Mouse (Mus musculus) gastrocnemius, postnatal 4 days (tissue): ENCODE data around the gene Cdpf1. TPM values are rescaled to one million over a fixed set of nuclear protein-coding genes. Genes with fewer than 3 reads are reported as not detected.

Experiments
- DNase-seq, 2 experiments: peaks; one replicate each; pipeline ENCODE4 v3.0.0; 2021 to 2022; ENCODE audit warnings: low spot score in 2 of 2, mixed read lengths in 2 of 2
- long read RNA-seq, 2 experiments: library from polyadenylated mRNA; stranded (forward); transcript quantifications; one replicate each; pipeline ENCODE4 v2.0.0; 2021
- total RNA-seq, 2 experiments: library from RNA; stranded (reverse); gene quantifications; 2 replicates each; pipeline ENCODE4 v1.2.3; 2021

Cdpf1 gene
- total RNA-seq, result 10 to 100 TPM; 27.1 to 31.0 TPM
- long read RNA-seq, experiment 1, transcript Cdpf1-201 (5 exons, 997 nt), result major isoform, 10 of 17 reads
- long read RNA-seq, experiment 1, partial matches to known transcripts, result 0 of 17 reads
- long read RNA-seq, experiment 1, other reads (novel, unspliced or antisense), result 4 of 17 reads
- long read RNA-seq, experiment 2, partial matches to known transcripts, result 0 of 8 reads
- long read RNA-seq, experiment 2, other reads (novel, unspliced or antisense), result 2 of 8 reads

- peak; percentile 99 for DNase-seq
Measured at GRCm38 (mm10) chr15:85811535-85812277, at the start of gene Cdpf1. Cdpf1 (minus strand) TSS chr15:85811697.

GRCm38 (mm10) chr15:85859490-85860031 is 48.1 kb upstream of the Cdpf1 start, which contains the start of gene Gtse1:
Gtse1 (plus strand) TSS chr15:85859745.
- peak; percentile 82 to 93 for DNase-seq

GRCm38 (mm10) chr15:85858980-85859489 is 47.5 kb upstream of the Cdpf1 start:
- no peak for DNase-seq

- no peak for DNase-seq
Measured at GRCm38 (mm10) chr15:85851656-85852392, 40.3 kb upstream of the Cdpf1 start.

GRCm38 (mm10) chr15:85845071-85845470 is 33.6 kb upstream of the Cdpf1 start:
- no peak for DNase-seq

- DNase-seq, result no peak
Measured at GRCm38 (mm10) chr15:85841796-85842360, 30.4 kb upstream of the Cdpf1 start.

GRCm38 (mm10) chr15:85840983-85841382 is 29.5 kb upstream of the Cdpf1 start:
- no peak for DNase-seq

- no peak for DNase-seq
Measured at GRCm38 (mm10) chr15:85836887-85837286, 25.4 kb upstream of the Cdpf1 start.

- DNase-seq, result no peak
Measured at GRCm38 (mm10) chr15:85835335-85835734, 23.8 kb upstream of the Cdpf1 start.

GRCm38 (mm10) chr15:85832599-85832998 is 21.1 kb upstream of the Cdpf1 start:
- DNase-seq, result no peak

GRCm38 (mm10) chr15:85831954-85832590 is 20.6 kb upstream of the Cdpf1 start, which contains the start of gene Ttc38:
Ttc38 (plus strand) TSS chr15:85832306.
- DNase-seq, result peak; percentile 48 to 77

GRCm38 (mm10) chr15:85829470-85829869 is 18.0 kb upstream of the Cdpf1 start:
- DNase-seq, result no peak

- no peak for DNase-seq
Measured at GRCm38 (mm10) chr15:85828071-85828470, 16.6 kb upstream of the Cdpf1 start.

GRCm38 (mm10) chr15:85826676-85827075 is 15.2 kb upstream of the Cdpf1 start:
- DNase-seq, result no peak

GRCm38 (mm10) chr15:85822011-85822359 is 10.5 kb upstream of the Cdpf1 start:
- DNase-seq, result no peak

GRCm38 (mm10) chr15:85821203-85822010 is 9.9 kb upstream of the Cdpf1 start, which contains the start of gene Pkdrej:
Pkdrej (minus strand) TSS chr15:85821734.
- DNase-seq, result peak; percentile 33 to 40

- no peak for DNase-seq
Measured at GRCm38 (mm10) chr15:85813428-85813827, 1.9 kb upstream of the Cdpf1 start.

GRCm38 (mm10) chr15:85810806-85811521 is 533 bp downstream of the Cdpf1 start:
- peak in 1 of 2 experiments; percentile 47 for DNase-seq

GRCm38 (mm10) chr15:85810462-85810805 is 1.1 kb downstream of the Cdpf1 start:
- DNase-seq, result no peak
